ENCODE assay signal across 9 mouse cellular contexts in genomic region chr16:23962401-23962800, GRCm38 (mm10). TPM values are rescaled to one million over a fixed set of nuclear protein-coding genes. Genes with fewer than 3 reads are reported as not detected.
DNase-seq lines count a peak whose midpoint lies in the region; ATAC-seq and TF ChIP-seq lines count a peak whose summit lies in the region.
"Had no signal": no experiment of that assay in that cellular context is flagged by ENCODE, and none has a peak within 500 bp of the region (broad histone marks: within the 10 kb centered on the region; RNA-seq: fewer than 3 reads in every experiment).

No protein-coding gene starts in this region.

- H3K36me3 ChIP-seq in ES-Bruce4 (ENCODE audit: control insufficient read depth, insufficient read depth, low read length, poor library complexity, severe bottlenecking): no peaks in the 10 kb centered on the region

- H3K4me1 ChIP-seq in ES-Bruce4 (ENCODE audit: control insufficient read depth, insufficient read depth, low read length): no peaks in the 10 kb centered on the region
- H3K4me1 ChIP-seq: stomach, embryonic 15.5 days had no signal

- H3K27ac ChIP-seq in ES-Bruce4 (ENCODE audit: insufficient read depth, low read length): no peak overlapping the region
- H3K27ac ChIP-seq: stomach, embryonic 15.5 days had no signal

- no peak overlapping the region for H3K9ac ChIP-seq in ES-Bruce4 (ENCODE audit: low read depth, poor library complexity, severe bottlenecking)
- H3K9ac ChIP-seq: stomach, embryonic 15.5 days had no signal

- DNase-seq in kidney, adult 9 months: peak; percentile 70
- no peak for DNase-seq in kidney, adult 11 months
- no peak for DNase-seq in adrenal gland, postnatal 10 days
- DNase-seq in frontal cortex, adult 2 months (ENCODE audit: extremely low spot score in 1 of 2, low spot score in 1 of 2): no peak

- ATAC-seq in common myeloid progenitor, adult 5-6 weeks (replicated peaks; ENCODE audit: low read depth, poor library complexity, severe bottlenecking): peak; percentile 65
- peak; percentile 67 for ATAC-seq in megakaryocyte-erythroid progenitor cell, adult 5-6 weeks (replicated peaks; ENCODE audit: low FRiP score, low TSS enrichment, poor library complexity, severe bottlenecking)

- peak; percentile 34 for TF ChIP-seq CTCF in ES-Bruce4 (IDR thresholded peaks at IDR 0.05; ENCODE audit: low read depth, low read length)

- H3K4me3 ChIP-seq in ES-Bruce4 (ENCODE audit: low read depth, low read length): no peak overlapping the region
- H3K4me3 ChIP-seq: stomach, embryonic 15.5 days had no signal

- TF ChIP-seq EP300 in ES-Bruce4 (IDR thresholded peaks at IDR 0.05; ENCODE audit: insufficient read depth, low read depth, low read length): no peak

- no peak for TF ChIP-seq POLR2A in ES-Bruce4 (IDR thresholded peaks at IDR 0.05; ENCODE audit: insufficient read depth, low read length)

- H3K27me3 ChIP-seq in ES-Bruce4 (ENCODE audit: control insufficient read depth, insufficient read depth, low read length, poor library complexity, severe bottlenecking): no peaks in the 10 kb centered on the region
- H3K27me3 ChIP-seq: stomach, embryonic 15.5 days had no signal

- H3K9me3 ChIP-seq in ES-Bruce4 (replicated peaks; ENCODE audit: control insufficient read depth, insufficient read depth, low read length, poor library complexity, severe bottlenecking): no peaks in the 10 kb centered on the region
- H3K9me3 ChIP-seq: stomach, embryonic 15.5 days had no signal

RNA-seq across cellular contexts. Expression of gene Gm37419, which starts 25.9 kb away (rescaled TPM):
- polyA plus RNA-seq in ES-Bruce4 (2011; ENCODE audit: insufficient read depth, insufficient read length, low read depth, missing spikeins): not detected in 2 replicates
- not detected in 2 replicates for total RNA-seq in common myeloid progenitor, adult 5-6 weeks (2017)
- total RNA-seq in megakaryocyte-erythroid progenitor cell, adult 5-6 weeks (2014; fragmentation: Nextera tagmentation): not detected in 2 replicates
- total RNA-seq in megakaryocyte-erythroid progenitor cell, adult 5-6 weeks (2017): not detected in 2 replicates
- not detected for total RNA-seq in adrenal gland, postnatal 10 days (2021)
- not detected in 2 replicates for polyA plus RNA-seq in frontal cortex, adult 2 months (2012; rRNA removed)
- total RNA-seq: left cerebral cortex, postnatal 25 days had no signal
- polyA plus RNA-seq: stomach, embryonic 15.5 days had no signal

RNA-seq across cellular contexts. Expression of gene Bcl6, which starts 26.3 kb away (rescaled TPM):
- polyA plus RNA-seq in ES-Bruce4 (2011; ENCODE audit: insufficient read depth, insufficient read length, low read depth, missing spikeins): 5.0 and 5.6 TPM in 2 replicates
- 1.5 and 1.9 TPM in 2 replicates for total RNA-seq in common myeloid progenitor, adult 5-6 weeks (2017)
- 1.2 TPM in 1 of 2 replicates, not detected in the other for total RNA-seq in megakaryocyte-erythroid progenitor cell, adult 5-6 weeks (2014; fragmentation: Nextera tagmentation)
- 0.61 and 1.3 TPM in 2 replicates for total RNA-seq in megakaryocyte-erythroid progenitor cell, adult 5-6 weeks (2017)
- 10 to 100 TPM; 46.6 to 53.6 TPM for total RNA-seq in adrenal gland, postnatal 10 days (2021)
- 19.2 and 20.8 TPM in 2 replicates for polyA plus RNA-seq in frontal cortex, adult 2 months (2012; rRNA removed)

RNA-seq across cellular contexts. Expression of gene Rtp2, which starts 30.2 kb away (rescaled TPM):
- polyA plus RNA-seq in ES-Bruce4 (2011; ENCODE audit: insufficient read depth, insufficient read length, low read depth, missing spikeins): not detected in 2 replicates
- total RNA-seq in common myeloid progenitor, adult 5-6 weeks (2017): not detected in 2 replicates
- total RNA-seq in megakaryocyte-erythroid progenitor cell, adult 5-6 weeks (2014; fragmentation: Nextera tagmentation): not detected in 2 replicates
- not detected in 2 replicates for total RNA-seq in megakaryocyte-erythroid progenitor cell, adult 5-6 weeks (2017)
- not detected for total RNA-seq in adrenal gland, postnatal 10 days (2021)
- polyA plus RNA-seq in frontal cortex, adult 2 months (2012; rRNA removed): 0.48 and 0.55 TPM in 2 replicates
- total RNA-seq: left cerebral cortex, postnatal 25 days had no signal
- polyA plus RNA-seq: stomach, embryonic 15.5 days had no signal

Comparison
In these comparisons a context has a peak if more than half of its experiments do, and no peak if none do; other contexts are left out.
1. RNA of gene Bcl6, which starts 26.3 kb away (total RNA-seq): 46.6 to 53.6 TPM in adrenal gland, postnatal 10 days; 1.5 to 1.9 TPM in common myeloid progenitor, adult 5-6 weeks and 0.61 to 1.3 TPM in megakaryocyte-erythroid progenitor cell, adult 5-6 weeks; every median in the first group is over 10 times any median in the second.